Mouse (Mus musculus) MEL (cell line): Measurements from ENCODE around the gene Copg1. TPM values are rescaled to one million over a fixed set of nuclear protein-coding genes. Genes with fewer than 3 reads are reported as not detected.

ENCODE experiments used
- DNase-seq: peaks from one replicate; pipeline ENCODE4 v3.0.0; 2011; ENCODE audit warnings: low read depth, low spot score
- H3K27ac ChIP-seq: 2 replicates; pipeline ENCODE4 v1.5.1; 2012; ENCODE audit warnings: low read depth, mild to moderate bottlenecking, control low read depth, low read length, moderate library complexity; ENCODE audit not compliant: control insufficient read depth
- H3K27me3 ChIP-seq, 2 experiments: fragments of 150-350 bp in 1 of 2; sonication (generic) in 1 of 2; 2 replicates each; pipeline ENCODE4 v1.6.1; 2012; ENCODE audit warnings: low read length in 2 of 2, mild to moderate bottlenecking in 2 of 2, improper control_type of control experiment in 1 of 2, moderate library complexity in 1 of 2; ENCODE audit not compliant: insufficient read depth in 2 of 2, control insufficient read depth in 1 of 2
- H3K36me3 ChIP-seq, 2 experiments: 2 replicates each; pipeline ENCODE4 v1.6.1; 2012 to 2014; ENCODE audit warnings: low read length in 2 of 2, improper control_type of control experiment in 1 of 2, inconsistent platforms in 1 of 2, mild to moderate bottlenecking in 1 of 2; ENCODE audit not compliant: insufficient read depth in 2 of 2, control insufficient read depth in 1 of 2
- H3K4me1 ChIP-seq, 2 experiments: fragments of 150-350 bp in 1 of 2; sonication (generic) in 1 of 2; 2 replicates each; pipeline ENCODE4 v1.6.1; 2012; ENCODE audit warnings: low read length in 2 of 2, improper control_type of control experiment in 1 of 2, mild to moderate bottlenecking in 1 of 2; ENCODE audit not compliant: insufficient read depth in 2 of 2, control insufficient read depth in 1 of 2
- H3K4me3 ChIP-seq, 2 experiments: fragments of 150-350 bp in 1 of 2; sonication (generic) in 1 of 2; 2 replicates each; pipeline ENCODE4 v1.5.1; 2012; ENCODE audit warnings: low read depth in 2 of 2, low read length in 2 of 2, mild to moderate bottlenecking in 2 of 2, moderate library complexity in 2 of 2, control low read depth in 1 of 2, improper control_type of control experiment in 1 of 2; ENCODE audit not compliant: control insufficient read depth in 1 of 2, insufficient read depth in 1 of 2
- H3K79me2 ChIP-seq: 2 replicates; pipeline ENCODE4 v1.6.1; 2012; ENCODE audit warnings: mild to moderate bottlenecking, low read length, moderate library complexity; ENCODE audit not compliant: control insufficient read depth, poor library complexity, insufficient read depth
- H3K9ac ChIP-seq: 2 replicates; pipeline ENCODE4 v1.6.1; 2012; ENCODE audit warnings: low read depth, mild to moderate bottlenecking, control low read depth, low read length, moderate library complexity; ENCODE audit not compliant: control insufficient read depth, poor library complexity, severe bottlenecking
- H3K9me3 ChIP-seq: fragments of 150-350 bp; sonication (generic); replicated peaks from 2 replicates; pipeline ENCODE4 v1.6.1; 2012; ENCODE audit warnings: mild to moderate bottlenecking, low read length, improper control_type of control experiment, moderate library complexity; ENCODE audit not compliant: insufficient read depth
- BHLHE40 ChIP-seq: IDR thresholded peaks from 2 replicates; pipeline ENCODE4 v1.6.1; 2012; ENCODE audit warnings: low read depth, mild to moderate bottlenecking, inconsistent platforms, low read length, improper control_type of control experiment, borderline replicate concordance
- CHD1 ChIP-seq: IDR thresholded peaks from 2 replicates; pipeline ENCODE4 v1.6.1; 2012; ENCODE audit warnings: low read depth, mild to moderate bottlenecking, inconsistent platforms, low read length, improper control_type of control experiment
- CHD2 ChIP-seq: IDR thresholded peaks from 2 replicates; pipeline ENCODE4 v1.6.1; 2011; ENCODE audit warnings: low read length, improper control_type of control experiment
- E2F4 ChIP-seq: IDR thresholded peaks from 2 replicates; pipeline ENCODE4 v1.6.1; 2011; ENCODE audit warnings: low read depth, low read length, improper control_type of control experiment, borderline replicate concordance
- ETS1 ChIP-seq: IDR thresholded peaks from 2 replicates; pipeline ENCODE4 v1.6.1; 2012; ENCODE audit warnings: low read depth, mild to moderate bottlenecking, inconsistent platforms, low read length, improper control_type of control experiment, moderate library complexity
- HCFC1 ChIP-seq: IDR thresholded peaks from 2 replicates; pipeline ENCODE4 v1.6.1; 2012; ENCODE audit warnings: low read depth, mild to moderate bottlenecking, inconsistent platforms, low read length, improper control_type of control experiment, moderate library complexity
- JUND ChIP-seq: IDR thresholded peaks from 2 replicates; pipeline ENCODE4 v1.6.1; 2011; ENCODE audit warnings: low read depth, mild to moderate bottlenecking, improper control_type of control experiment, low read length
- KAT2A ChIP-seq: conservative IDR thresholded peaks from 2 replicates; pipeline ENCODE4 v1.6.1; 2012; ENCODE audit warnings: low read depth, low read length, improper control_type of control experiment, inconsistent platforms
- MAZ ChIP-seq: IDR thresholded peaks from 2 replicates; pipeline ENCODE4 v1.6.1; 2012; ENCODE audit warnings: low read depth, mild to moderate bottlenecking, inconsistent platforms, low read length, improper control_type of control experiment
- MEF2A ChIP-seq: IDR thresholded peaks from 2 replicates; pipeline ENCODE4 v1.6.1; 2014; ENCODE audit warnings: low read depth, mild to moderate bottlenecking, inconsistent platforms, low read length, improper control_type of control experiment; ENCODE audit not compliant: poor library complexity, insufficient replicate concordance, severe bottlenecking; ENCODE audit errors: extremely low read depth
- MXI1 ChIP-seq: IDR thresholded peaks from 2 replicates; pipeline ENCODE4 v1.6.1; 2011; ENCODE audit warnings: mild to moderate bottlenecking, low read depth, low read length, improper control_type of control experiment
- MYC ChIP-seq: IDR thresholded peaks from 2 replicates; pipeline ENCODE4 v1.6.1; 2011; ENCODE audit warnings: low read depth, mild to moderate bottlenecking, low read length, improper control_type of control experiment, moderate library complexity
- NELFE ChIP-seq: IDR thresholded peaks from 2 replicates; pipeline ENCODE4 v1.6.1; 2011; ENCODE audit warnings: low read depth, low read length, improper control_type of control experiment
- POLR2A ChIP-seq, 2 experiments: IDR thresholded peaks; 2 replicates each; pipeline ENCODE4 v1.6.1; 2011 to 2012; ENCODE audit warnings: low read length in 2 of 2, mild to moderate bottlenecking in 2 of 2, control low read depth in 1 of 2, improper control_type of control experiment in 1 of 2, low read depth in 1 of 2, moderate library complexity in 1 of 2; ENCODE audit not compliant: control insufficient read depth in 1 of 2, insufficient read depth in 1 of 2, poor library complexity in 1 of 2
- POLR2AphosphoS2 ChIP-seq: IDR thresholded peaks from 2 replicates; pipeline ENCODE4 v1.6.1; 2011; ENCODE audit warnings: low read length, improper control_type of control experiment
- POLR2AphosphoS5 ChIP-seq: IDR thresholded peaks from 2 replicates; pipeline ENCODE4 v1.6.1; 2012; ENCODE audit warnings: low read depth, borderline replicate concordance, mild to moderate bottlenecking, inconsistent platforms, low read length, moderate library complexity, mixed read lengths
- RAD21 ChIP-seq: IDR thresholded peaks from 2 replicates; pipeline ENCODE4 v1.6.1; 2011; ENCODE audit warnings: mild to moderate bottlenecking, low read depth, low read length, improper control_type of control experiment
- SIN3A ChIP-seq: IDR thresholded peaks from 2 replicates; pipeline ENCODE4 v1.6.1; 2012; ENCODE audit warnings: low read length, improper control_type of control experiment, inconsistent platforms
- TAL1 ChIP-seq: IDR thresholded peaks from 2 replicates; pipeline ENCODE4 v1.6.1; 2012; ENCODE audit warnings: mild to moderate bottlenecking, inconsistent platforms, low read length, moderate library complexity, mixed read lengths
- TBP ChIP-seq: IDR thresholded peaks from 2 replicates; pipeline ENCODE4 v1.8.0; 2011; ENCODE audit warnings: low read depth, low read length, improper control_type of control experiment
- TCF12 ChIP-seq: IDR thresholded peaks from 2 replicates; pipeline ENCODE4 v1.6.1; 2014; ENCODE audit warnings: low read depth, mild to moderate bottlenecking, inconsistent platforms, low read length, improper control_type of control experiment, moderate library complexity
- USF1 ChIP-seq: IDR thresholded peaks from 2 replicates; pipeline ENCODE4 v1.6.1; 2014; ENCODE audit warnings: low read depth, mild to moderate bottlenecking, inconsistent platforms, low read length, improper control_type of control experiment, moderate library complexity
- USF2 ChIP-seq, 2 experiments: IDR thresholded peaks; 2 replicates each; pipeline ENCODE4 v1.6.1; 2011 to 2012; ENCODE audit warnings: improper control_type of control experiment in 2 of 2, low read length in 2 of 2, borderline replicate concordance in 1 of 2, inconsistent platforms in 1 of 2, low read depth in 1 of 2, mild to moderate bottlenecking in 1 of 2; ENCODE audit not compliant: insufficient read depth in 1 of 2
- ZC3H11A ChIP-seq: IDR thresholded peaks from 2 replicates; pipeline ENCODE4 v1.6.1; 2012; ENCODE audit warnings: low read depth, mild to moderate bottlenecking, inconsistent platforms, low read length, improper control_type of control experiment
- ZKSCAN1 ChIP-seq: IDR thresholded peaks from 2 replicates; pipeline ENCODE4 v1.6.1; 2012; ENCODE audit warnings: low read depth, mild to moderate bottlenecking, inconsistent platforms, low read length, improper control_type of control experiment, moderate library complexity
- ZNF384 ChIP-seq: IDR thresholded peaks from 2 replicates; pipeline ENCODE4 v1.6.1; 2012; ENCODE audit warnings: low read depth, mild to moderate bottlenecking, inconsistent platforms, low read length, improper control_type of control experiment
- polyA plus RNA-seq, 2 experiments: library from polyadenylated mRNA; stranded (reverse) in 1 of 2; unstranded in 1 of 2; fragments of >175 nt in 1 of 2; fragments of >200 nt in 1 of 2; gene quantifications; 2 replicates each; pipeline versions ENCODE4 v1.2.1 to v1.2.4; 2012; ENCODE audit warnings: low replicate concordance in 2 of 2, low read depth in 1 of 2; ENCODE audit not compliant: insufficient read length in 2 of 2, insufficient read depth in 1 of 2, missing spikeins in 1 of 2
- total RNA-seq: library from RNA; depleted of rRNA; stranded (reverse); fragments of 300-350 nt; gene quantifications from 2 replicates; pipeline ENCODE4 v1.2.3, GENCODE M21; 2012

The Copg1 gene
- total and polyA plus RNA-seq, 3 experiments = 83.1 to 681 (median 117) TPM

DNA sequence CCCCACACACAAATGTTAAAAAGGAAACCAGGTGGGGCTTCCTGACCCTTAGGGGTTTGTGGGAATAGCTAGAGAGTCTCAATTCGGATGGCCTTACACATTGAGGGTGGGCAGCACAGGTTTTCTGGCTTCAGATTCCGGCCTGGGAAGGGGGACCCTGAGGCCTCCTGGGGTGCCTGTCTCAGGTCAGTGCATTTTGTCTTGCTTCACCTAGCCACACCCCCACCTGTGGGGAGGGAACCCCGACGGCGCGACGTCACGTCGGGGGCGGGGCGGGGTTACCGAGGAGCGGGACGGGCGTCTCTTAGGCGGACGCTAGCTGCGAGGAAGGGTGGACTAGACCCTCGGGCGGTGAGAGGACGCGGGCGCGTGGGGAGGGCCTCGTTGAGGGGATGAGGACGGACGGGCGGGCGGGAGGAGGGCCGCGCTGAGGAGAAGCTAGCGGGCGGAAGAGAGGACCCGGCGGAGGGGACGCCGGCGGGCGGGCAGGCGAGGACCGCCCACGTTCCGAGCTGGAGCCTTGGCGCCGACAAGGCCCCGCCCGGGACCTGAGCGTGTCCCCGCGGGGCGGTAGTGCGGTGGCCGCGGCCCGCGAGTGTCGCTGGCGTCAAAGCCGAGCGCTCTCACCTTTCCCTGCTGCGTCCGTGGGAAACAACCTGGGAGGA lies 26.2 kb downstream of the Copg1 start, which contains the start of gene Hmces (continued):
- TF ChIP-seq E2F4 (no peak), USF1 (no peak), MXI1 (peak; percentile 55), BHLHE40 (no peak), SIN3A (peak; percentile 39; the same call in 1 of the 2 replicates), MYC (no peak), ZKSCAN1 (no peak), CHD2 (no peak), NELFE (peak; percentile 44; the same call in 1 of the 2 replicates), KAT2A (no peak)

DNA sequence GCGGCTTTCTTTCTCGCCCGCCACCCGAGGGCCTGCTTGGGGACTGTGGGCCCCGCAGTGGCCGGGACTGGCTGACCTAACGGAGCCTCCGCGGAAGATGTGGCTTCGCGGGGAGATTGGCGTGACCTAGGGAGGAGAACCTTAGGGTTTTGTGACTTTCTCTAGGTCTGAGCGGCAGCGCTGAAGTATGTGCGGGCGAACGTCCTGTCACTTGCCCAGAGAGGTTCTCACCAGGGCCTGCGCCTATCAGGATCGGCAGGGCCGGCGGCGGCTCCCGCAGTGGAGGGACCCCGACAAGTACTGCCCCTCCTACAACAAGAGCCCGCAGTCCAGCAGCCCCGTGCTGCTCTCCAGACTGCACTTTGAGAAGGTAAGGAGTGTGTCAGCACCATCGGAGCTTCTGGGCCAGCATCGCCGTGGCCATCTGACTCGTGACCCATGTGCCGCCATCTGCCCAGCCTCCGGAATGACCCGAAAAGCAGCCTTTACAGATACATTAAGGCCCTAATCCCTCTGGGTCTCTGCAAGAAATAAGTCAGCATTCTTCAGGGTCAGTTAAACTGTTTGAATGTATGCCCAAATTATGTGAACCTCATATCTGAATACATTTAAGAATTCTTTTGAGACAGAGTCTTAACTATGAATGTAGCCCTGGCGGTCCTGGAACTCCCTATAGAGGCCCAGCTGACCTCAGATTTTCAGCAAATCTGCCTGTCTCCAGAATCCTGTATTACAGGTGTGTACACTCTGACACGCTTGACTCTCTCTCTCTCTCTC lies 26.9 kb downstream of the Copg1 start:
- Histone ChIP-seq H3K9me3 (no peaks in the 10 kb centered on the region), H3K36me3 (peaks cover 7 to 15% of the 10 kb centered on the region in 2 experiments), H3K9ac (peak overlapping the region; percentile 88), H3K4me1 (peaks cover 0 to 17% of the 10 kb centered on the region in 2 experiments; a peak in 3 of 4 replicates), H3K79me2 (peaks cover 3% of the 10 kb centered on the region; the same call in 1 of the 2 replicates), H3K4me3 (peak overlapping the region; percentile 84 to 86), H3K27me3 (no peaks in the 10 kb centered on the region), H3K27ac (peak overlapping the region; percentile 45)
- TF ChIP-seq ETS1 (no peak), SIN3A (0 out of 2 replicates have a peak, but pooled peaks have one; percentile 0)
- DNase-seq = peak; percentile 61

DNA sequence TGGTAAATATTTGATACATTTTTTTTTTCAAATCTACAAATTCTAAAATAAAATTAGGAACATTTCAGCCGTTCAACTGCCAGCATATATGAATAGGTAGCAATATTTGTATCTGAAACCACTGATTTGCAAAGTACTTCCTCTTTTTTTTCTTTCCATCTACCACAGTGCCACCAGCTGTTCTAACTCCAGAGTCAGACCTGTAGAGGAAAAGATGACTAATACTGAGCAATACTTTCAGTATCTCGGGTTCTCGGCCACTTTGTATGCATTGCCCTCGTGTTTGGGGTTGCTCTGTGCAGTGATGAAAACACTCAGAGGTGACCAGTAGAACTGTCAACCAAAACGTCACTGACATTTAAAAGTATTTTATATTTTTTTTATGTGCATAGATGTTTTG lies 28.3 kb downstream of the Copg1 start:
- H3K36me3 ChIP-seq = peaks cover 5 to 15% of the 10 kb centered on the region in 2 experiments
- TF ChIP-seq TAL1 (no peak), BHLHE40 (no peak), JUND (peak; percentile 52; the same call in 1 of the 2 replicates), MEF2A (no peak), USF2 (IDR thresholded peaks at IDR 0.05; ENCODE audit: borderline replicate concordance in 1 of 2, insufficient read depth in 1 of 2, low read depth in 1 of 2, low read length in 2 of 2) (no peak), POLR2AphosphoS5 (no peak), MAZ (no peak), ZC3H11A (no peak), TCF12 (peak; percentile 5; the same call in 1 of the 2 replicates), NELFE (no peak), CHD1 (no peak), POLR2AphosphoS2 (no peak), ETS1 (peak; percentile 99), TBP (no peak), HCFC1 (no peak), POLR2A (IDR thresholded peaks at IDR 0.05; ENCODE audit: control insufficient read depth in 1 of 2, insufficient read depth in 1 of 2, low read depth in 1 of 2, low read length in 2 of 2, poor library complexity in 1 of 2) (no peak), RAD21 (peak; percentile 18), ZNF384 (peak; percentile 87), SIN3A (peak; percentile 85), KAT2A (no peak)

More for the DNA sequence above, 28.3 kb downstream of the Copg1 start:
- Histone ChIP-seq H3K79me2 (peaks cover 3% of the 10 kb centered on the region; the same call in 1 of the 2 replicates), H3K27me3 (no peaks in the 10 kb centered on the region), H3K4me3 (0 out of 4 replicates have a peak overlapping the region, but pooled peaks of 1 of the 2 experiments have one; percentile 0), H3K9ac (no peak overlapping the region), H3K27ac (no peak overlapping the region), H3K4me1 (peaks cover 0 to 17% of the 10 kb centered on the region in 2 experiments; a peak in 3 of 4 replicates), H3K9me3 (no peaks in the 10 kb centered on the region)
- DNase-seq = peak; percentile 88
